Mouse (Mus musculus) erythroblast, embryonic 14.5 days (primary cell): ENCODE measurements around the gene Hoxd8.

Experiments used
- GATA1 ChIP-seq: IDR thresholded peaks from 2 replicates; pipeline ENCODE4 v1.6.1; 2012; ENCODE audit warnings: low read length, inconsistent platforms, mixed read lengths
- TAL1 ChIP-seq: IDR thresholded peaks from 3 replicates; pipeline ENCODE4 v1.6.1; 2012; ENCODE audit warnings: low read length, inconsistent platforms, mixed read lengths

DNA sequence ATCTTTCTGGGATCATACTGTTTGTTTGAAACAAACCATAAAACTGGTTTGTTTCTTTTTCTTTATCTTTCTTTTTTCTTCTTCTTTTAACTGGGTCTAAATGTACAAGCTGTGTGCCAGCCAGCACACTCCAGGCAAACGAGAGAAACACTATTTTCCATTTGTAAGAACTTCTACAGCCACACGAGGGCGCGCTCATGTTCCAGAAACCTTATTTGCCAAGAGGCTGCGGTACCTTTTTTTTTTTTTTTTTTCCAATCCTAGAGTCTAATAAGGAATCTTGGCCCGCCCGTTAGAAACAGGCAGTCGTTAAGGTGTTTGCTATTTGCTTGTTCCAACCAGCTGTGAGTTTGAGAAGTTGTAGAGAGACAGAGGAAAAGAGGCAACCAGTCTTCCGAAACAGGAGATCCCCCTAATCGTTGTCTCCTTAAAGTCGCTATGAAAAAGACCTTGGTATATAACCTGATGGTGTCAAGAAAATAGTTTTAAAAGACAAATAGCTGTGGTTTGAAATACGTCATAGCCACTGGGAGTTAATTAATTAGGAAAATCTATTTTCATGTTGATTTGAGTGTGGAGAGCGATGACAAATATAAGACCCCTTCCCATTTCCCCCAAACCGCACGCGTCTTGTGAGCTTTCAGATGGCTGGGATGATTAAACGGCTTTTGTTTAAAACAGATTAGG is 18.0 kb upstream of the Hoxd8 start:
- no peak for TF ChIP-seq GATA1
- TF ChIP-seq TAL1, result no peak
